Mouse (Mus musculus) G1E (cell line): ENCODE data around the gene Pm20d2.
A peak's percentile ranks its signal among the peaks of the same experiment; 100 is the strongest.

Experiments used
- CTCF ChIP-seq: IDR thresholded peaks from 2 replicates; pipeline ENCODE4 v1.5.1; 2012; ENCODE audit warnings: low read depth, low read length, inconsistent platforms, mixed read lengths
- GATA1 ChIP-seq: IDR thresholded peaks from 2 replicates; pipeline ENCODE4 v1.6.1; 2012; ENCODE audit warnings: borderline replicate concordance, low read length, inconsistent platforms, mixed read lengths
- GATA2 ChIP-seq: IDR thresholded peaks from 2 replicates; pipeline ENCODE4 v1.6.1; 2012; ENCODE audit warnings: low read depth, low read length, inconsistent platforms, borderline replicate concordance
- POLR2AphosphoS5 ChIP-seq: IDR thresholded peaks from 2 replicates; pipeline ENCODE4 v1.6.1; 2012; ENCODE audit warnings: low read depth, low read length, inconsistent platforms; ENCODE audit not compliant: insufficient replicate concordance
- TAL1 ChIP-seq: conservative IDR thresholded peaks from 2 replicates; pipeline ENCODE4 v1.6.1; 2012; ENCODE audit warnings: low read depth, low read length, inconsistent platforms, mixed read lengths

DNA sequence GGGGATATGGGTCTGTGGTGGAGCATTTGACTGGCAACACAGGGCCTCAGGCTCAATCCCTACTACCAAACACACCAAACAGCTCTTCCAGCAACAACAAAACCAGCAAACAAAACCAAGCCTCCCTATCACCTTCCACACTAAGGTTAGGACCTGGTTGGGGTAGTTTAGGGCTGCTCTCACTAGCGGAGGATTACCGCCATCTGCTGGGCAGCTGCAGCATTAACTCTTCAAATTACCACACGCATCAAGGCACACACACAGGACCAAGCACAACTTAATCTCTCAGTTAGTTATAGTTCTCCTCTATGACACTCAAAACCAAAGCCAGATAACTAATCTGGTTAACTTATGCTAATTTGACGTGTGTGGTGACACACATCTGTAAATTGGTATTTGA is 15.1 kb upstream of the Pm20d2 start:
- TF ChIP-seq GATA1 (no peak), CTCF (peak; percentile 80), GATA2 (no peak), POLR2AphosphoS5 (no peak), TAL1 (no peak)
